24 mouse cellular contexts compared by ENCODE assay signal in the genomic region with DNA sequence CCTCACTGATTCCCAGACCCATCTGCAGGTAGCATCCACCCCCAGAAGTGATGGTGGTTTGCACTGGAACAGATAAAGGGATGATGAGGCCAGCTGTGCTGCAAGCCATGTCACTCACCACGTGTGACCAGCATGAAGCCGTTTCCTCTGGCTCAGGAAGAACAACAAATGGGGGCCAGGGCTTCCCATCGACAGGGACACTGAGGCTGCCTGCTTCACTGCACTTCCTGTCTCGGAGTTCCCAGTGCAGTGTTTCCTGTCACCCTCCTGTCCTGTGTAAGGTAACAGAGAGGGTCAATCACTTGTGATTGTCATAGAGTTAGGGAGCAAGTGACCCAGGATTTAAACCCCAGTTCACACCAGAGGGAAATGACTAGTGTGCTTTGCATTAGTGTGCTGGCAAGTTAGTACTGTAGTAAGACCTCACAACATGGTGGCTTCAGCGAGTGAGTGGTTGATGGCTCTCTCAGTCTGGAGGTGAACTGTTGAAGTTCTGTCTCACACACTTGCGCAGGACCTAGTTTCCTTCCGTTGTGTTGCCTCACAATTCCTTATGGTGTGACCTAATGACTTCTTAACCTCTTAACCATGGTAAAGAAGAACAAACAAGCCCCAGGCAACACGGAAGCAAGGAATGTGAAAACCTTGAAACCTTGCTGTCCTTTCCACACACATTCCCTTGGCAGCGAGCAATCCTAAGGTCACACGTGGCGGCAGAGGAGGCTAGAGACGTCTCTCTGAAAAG. TPM values are rescaled to one million over a fixed set of nuclear protein-coding genes. Genes with fewer than 3 reads are reported as not detected.
A peak's percentile ranks its signal among the peaks of the same experiment; 100 is the strongest.
DNase-seq lines count a peak whose midpoint lies in the region; ATAC-seq and TF ChIP-seq lines count a peak whose summit lies in the region.
"Had no signal": no experiment of that assay in that cellular context is flagged by ENCODE, and none has a peak within 500 bp of the region (broad histone marks: within the 10 kb centered on the region; RNA-seq: fewer than 3 reads in every experiment).

No protein-coding gene starts in this region.

- H3K4me3 ChIP-seq in lung, postnatal 0 days (ENCODE audit: low read depth, low read length): no peak overlapping the region
- no peak overlapping the region for H3K4me3 ChIP-seq in stomach, postnatal 0 days (ENCODE audit: low read depth, low read length)
- no peak overlapping the region for H3K4me3 ChIP-seq in hindbrain, embryonic 10.5 days
- H3K4me3 ChIP-seq: embryonic facial prominence, embryonic 15.5 days; hindbrain, embryonic 15.5 days; intestine, embryonic 15.5 days; layer of hippocampus, adult 2 months; midbrain, embryonic 13.5 days had no signal

- H3K9ac ChIP-seq in lung, postnatal 0 days (replicated peaks; ENCODE audit: low read depth): no peak overlapping the region
- H3K9ac ChIP-seq in stomach, postnatal 0 days (ENCODE audit: low read length): no peak overlapping the region
- H3K9ac ChIP-seq: embryonic facial prominence, embryonic 15.5 days; hindbrain, embryonic 15.5 days; intestine, embryonic 15.5 days; midbrain, embryonic 13.5 days had no signal

- no peak for ATAC-seq in lung, postnatal 0 days
- peak; percentile 76 for ATAC-seq in granulocyte monocyte progenitor cell, adult 5-6 weeks (replicated peaks; ENCODE audit: poor library complexity, severe bottlenecking)
- peak; percentile 94 for ATAC-seq in megakaryocyte, adult 5-6 weeks (ENCODE audit: poor library complexity, severe bottlenecking)
- ATAC-seq in stomach, postnatal 0 days (ENCODE audit: low FRiP score, low TSS enrichment): no peak
- ATAC-seq: forebrain, embryonic 16.5 days; intestine, embryonic 15.5 days; midbrain, embryonic 13.5 days; Patski had no signal

- TF ChIP-seq EP300 in lung, postnatal 0 days (IDR thresholded peaks at IDR 0.05): no peak
- no peak for TF ChIP-seq EP300 in stomach, postnatal 0 days (optimal IDR thresholded peaks at IDR 0.05)

- 62% methylated on average over 12 of the region's 12 CpGs for WGBS in lung, postnatal 0 days
- WGBS in stomach, postnatal 0 days: 71% methylated on average over 12 of the region's 12 CpGs
- WGBS in hindbrain, embryonic 10.5 days: 71% methylated on average over 12 of the region's 12 CpGs

- no peaks in the 10 kb centered on the region for H3K4me1 ChIP-seq in lung, postnatal 0 days (ENCODE audit: insufficient read depth, low read depth, low read length)
- H3K4me1 ChIP-seq in stomach, postnatal 0 days (replicated peaks; ENCODE audit: control insufficient read depth, insufficient read depth): 0 out of 2 replicates have a peak, but pooled peaks cover 1% of the 10 kb centered on the region
- peaks cover 14% of the 10 kb centered on the region for H3K4me1 ChIP-seq in hindbrain, embryonic 10.5 days (replicated peaks)

- no peaks in the 10 kb centered on the region for H3K27me3 ChIP-seq in lung, postnatal 0 days (replicated peaks; ENCODE audit: insufficient read depth, low read length)
- H3K27me3 ChIP-seq in stomach, postnatal 0 days (ENCODE audit: control insufficient read depth, insufficient read depth, low read length): no peaks in the 10 kb centered on the region
- H3K27me3 ChIP-seq in hindbrain, embryonic 10.5 days (ENCODE audit: insufficient read depth, poor library complexity, severe bottlenecking): no peaks in the 10 kb centered on the region
- H3K27me3 ChIP-seq: embryonic facial prominence, embryonic 15.5 days; hindbrain, embryonic 15.5 days; intestine, embryonic 15.5 days; midbrain, embryonic 13.5 days; Patski had no signal

- H3K36me3 ChIP-seq in lung, postnatal 0 days (ENCODE audit: insufficient read depth, low read length): 0 out of 2 replicates have a peak, but pooled peaks cover 7% of the 10 kb centered on the region
- H3K36me3 ChIP-seq in stomach, postnatal 0 days (ENCODE audit: control insufficient read depth, insufficient read depth, low read length): no peaks in the 10 kb centered on the region
- H3K36me3 ChIP-seq in hindbrain, embryonic 10.5 days: no peaks in the 10 kb centered on the region
- H3K36me3 ChIP-seq: embryonic facial prominence, embryonic 15.5 days; G1E; hindbrain, embryonic 15.5 days; intestine, embryonic 15.5 days; midbrain, embryonic 13.5 days had no signal

- TF ChIP-seq CTCF in lung, postnatal 0 days (IDR thresholded peaks at IDR 0.05): no peak
- no peak for TF ChIP-seq CTCF in stomach, postnatal 0 days (IDR thresholded peaks at IDR 0.05; ENCODE audit: low read depth)

- peak; percentile 4 for DNase-seq in lung, postnatal 0 days (ENCODE audit: low spot score)
- no peak for DNase-seq in lung, postnatal 4 days
- DNase-seq in stomach, postnatal 0 days (ENCODE audit: low spot score): no peak
- DNase-seq in hindbrain, embryonic 10.5 days (ENCODE audit: low spot score): no peak
- no peak for DNase-seq in adrenal gland, adult 8-10 months
- DNase-seq: adrenal gland, adult 2 months; cerebellum, adult 8-10 months; cerebellum, postnatal 36 days; gastrocnemius, postnatal 25 days; kidney, adult 9 months; lung, adult 18-20 months; right cerebral cortex, postnatal 25 days; spleen, adult 18-20 months; thymus, postnatal 14 days had no signal

- H3K27ac ChIP-seq in lung, postnatal 0 days (ENCODE audit: low read length): no peak overlapping the region
- 0 out of 2 replicates have a peak overlapping the region, but pooled peaks have one; percentile 8 for H3K27ac ChIP-seq in stomach, postnatal 0 days (replicated peaks)
- no peak overlapping the region for H3K27ac ChIP-seq in hindbrain, embryonic 10.5 days
- H3K27ac ChIP-seq: embryonic facial prominence, embryonic 15.5 days; hindbrain, embryonic 15.5 days; intestine, embryonic 15.5 days; layer of hippocampus, adult 2 months; midbrain, embryonic 13.5 days had no signal

- H3K4me2 ChIP-seq in lung, postnatal 0 days (replicated peaks; ENCODE audit: low read depth, low read length): no peak overlapping the region
- no peak overlapping the region for H3K4me2 ChIP-seq in stomach, postnatal 0 days (replicated peaks; ENCODE audit: low read depth)
- H3K4me2 ChIP-seq: embryonic facial prominence, embryonic 15.5 days; hindbrain, embryonic 15.5 days; intestine, embryonic 15.5 days; midbrain, embryonic 13.5 days had no signal

- no peaks in the 10 kb centered on the region for H3K9me3 ChIP-seq in lung, postnatal 0 days (ENCODE audit: low read length)
- no peaks in the 10 kb centered on the region for H3K9me3 ChIP-seq in stomach, postnatal 0 days (ENCODE audit: control insufficient read depth, low read length)
- H3K9me3 ChIP-seq in hindbrain, embryonic 10.5 days: no peaks in the 10 kb centered on the region
- H3K9me3 ChIP-seq: embryonic facial prominence, embryonic 15.5 days; G1E; hindbrain, embryonic 15.5 days; intestine, embryonic 15.5 days; midbrain, embryonic 13.5 days had no signal

RNA-seq across cellular contexts. Expression of a gene that starts 23.3 kb away (rescaled TPM):
- polyA plus RNA-seq in lung, postnatal 0 days (2015; fragmentation: Nextera tagmentation; extraction: Ambion mirVana): 123 and 131 TPM in 2 replicates
- 0.99 TPM in 1 of 2 replicates, not detected in the other for total RNA-seq in granulocyte monocyte progenitor cell, adult 5-6 weeks (2014; fragmentation: Nextera tagmentation)
- total RNA-seq in granulocyte monocyte progenitor cell, adult 5-6 weeks (2017): 0.26 and 2.0 TPM in 2 replicates
- 4.2 and 4.7 TPM in 2 replicates for total RNA-seq in megakaryocyte, adult 5-6 weeks (2015)
- total RNA-seq in megakaryocyte, adult 5-6 weeks (2017): 3.0 and 3.7 TPM in 2 replicates
- polyA plus RNA-seq in stomach, postnatal 0 days (2015; fragmentation: Nextera tagmentation; extraction: Ambion mirVana): 117 and 127 TPM in 2 replicates
- 4.3 and 10.2 TPM in 2 replicates for polyA plus RNA-seq in hindbrain, embryonic 10.5 days (2016; fragmentation: Nextera tagmentation; extraction: Ambion mirVana)
- 100 to 1,000 TPM in 3 of 4 experiments, 10 to 100 TPM in 1; 99.2 to 165 (median 135) TPM for total RNA-seq in adrenal gland, adult 8-10 months (2022)

Comparison
In these comparisons a context has a peak if more than half of its experiments do, and no peak if none do; other contexts are left out.
1. ATAC-seq: peak in granulocyte monocyte progenitor cell, adult 5-6 weeks (single experiment) and megakaryocyte, adult 5-6 weeks (single experiment); none in lung, postnatal 0 days (single experiment) and stomach, postnatal 0 days (single experiment).
2. RNA of a gene that starts 23.3 kb away (total RNA-seq): 99.2 to 165 TPM in adrenal gland, adult 8-10 months; 3.0 to 4.7 TPM in megakaryocyte, adult 5-6 weeks and 0.26 to 2.0 TPM in granulocyte monocyte progenitor cell, adult 5-6 weeks; every median in the first group is over 10 times any median in the second.